Mouse (Mus musculus) urinary bladder, postnatal 25 days (tissue): ENCODE results near the gene Ecd.

Experiments
- DNase-seq: peaks from one replicate; pipeline ENCODE4 v3.0.0; 2022; ENCODE audit warnings: low spot score

The Ecd gene

GRCm38 (mm10) chr14:20347991-20348541, at the start of gene Ecd, which contains the start of gene Fam149b:
Gene Ecd, minus strand, starts transcription at chr14:20348121.
Gene Fam149b, plus strand, starts transcription at chr14:20348162.
- peak; percentile 85 for DNase-seq

- no peak for DNase-seq
Measured at GRCm38 (mm10) chr14:20397220-20397619, 49.3 kb upstream of the Ecd start.

GRCm38 (mm10) chr14:20393205-20393913, 45.4 kb upstream of the Ecd start, which contains the start of gene Mrps16:
Gene Mrps16, minus strand, starts transcription at chr14:20393634.
- peak; percentile 84 for DNase-seq

GRCm38 (mm10) chr14:20392326-20392725, 44.4 kb upstream of the Ecd start:
- no peak for DNase-seq

GRCm38 (mm10) chr14:20389446-20390079, 41.6 kb upstream of the Ecd start:
- no peak for DNase-seq

GRCm38 (mm10) chr14:20388441-20389129, 40.7 kb upstream of the Ecd start, which contains the start of gene Dnajc9:
Gene Dnajc9, minus strand, starts transcription at chr14:20388910.
- peak; percentile 96 for DNase-seq

GRCm38 (mm10) chr14:20379753-20380430, 32.0 kb upstream of the Ecd start:
- no peak for DNase-seq

- DNase-seq: no peak
Measured at GRCm38 (mm10) chr14:20379087-20379640, 31.2 kb upstream of the Ecd start.

GRCm38 (mm10) chr14:20378313-20379061, 30.6 kb upstream of the Ecd start:
- DNase-seq: peak; percentile 24

GRCm38 (mm10) chr14:20377112-20377521, 29.2 kb upstream of the Ecd start:
- no peak for DNase-seq

GRCm38 (mm10) chr14:20371854-20372253, 23.9 kb upstream of the Ecd start:
- DNase-seq: no peak

- DNase-seq: no peak
Measured at GRCm38 (mm10) chr14:20370798-20371197, 22.9 kb upstream of the Ecd start.

- no peak for DNase-seq
Measured at GRCm38 (mm10) chr14:20368271-20368670, 20.4 kb upstream of the Ecd start.

GRCm38 (mm10) chr14:20363230-20363629, 15.3 kb upstream of the Ecd start:
- no peak for DNase-seq

GRCm38 (mm10) chr14:20347441-20347990, 405 bp downstream of the Ecd start:
- DNase-seq: no peak

GRCm38 (mm10) chr14:20345885-20346284, 2.0 kb downstream of the Ecd start:
- DNase-seq: no peak

- peak; percentile 35 for DNase-seq
Measured at GRCm38 (mm10) chr14:20340866-20341265, 7.1 kb downstream of the Ecd start.

- DNase-seq: no peak
Measured at GRCm38 (mm10) chr14:20340149-20340548, 7.8 kb downstream of the Ecd start.

- no peak for DNase-seq
Measured at GRCm38 (mm10) chr14:20339415-20339814, 8.5 kb downstream of the Ecd start.

GRCm38 (mm10) chr14:20331316-20331715, 16.6 kb downstream of the Ecd start:
- no peak for DNase-seq

- peak; percentile 75 for DNase-seq
Measured at GRCm38 (mm10) chr14:20328474-20328873, 19.4 kb downstream of the Ecd start.
